Comparison of ENCODE assay signal across 20 mouse cellular contexts in the genomic region with DNA sequence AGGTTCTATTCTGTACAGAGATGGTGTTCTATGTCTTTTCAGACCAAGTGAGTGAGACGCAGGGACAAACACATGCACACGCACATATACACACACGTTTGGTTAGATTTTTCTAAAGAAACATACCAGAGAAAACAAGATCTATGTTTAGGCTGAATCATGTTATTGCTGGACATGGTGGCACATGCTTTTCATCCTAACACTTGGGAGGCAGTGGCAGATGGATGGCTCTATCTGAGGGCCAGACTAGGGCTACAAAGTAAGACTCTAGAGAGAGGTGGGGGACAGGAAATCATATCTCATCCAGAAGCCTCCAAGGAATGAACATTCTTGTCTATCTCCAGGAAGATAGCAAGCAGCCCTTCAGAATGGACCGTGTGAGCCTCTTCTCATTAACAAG. TPM values are rescaled to one million over a fixed set of nuclear protein-coding genes. Genes with fewer than 3 reads are reported as not detected.
"Had no signal": no experiment of that assay in that cellular context is flagged by ENCODE, and none has a peak within 500 bp of the region (broad histone marks: within the 10 kb centered on the region; RNA-seq: fewer than 3 reads in every experiment).

No protein-coding gene starts in this region.

- DNase-seq: retina, postnatal 1 day; right cerebral cortex, adult 18-20 months; right cerebral cortex, postnatal 14 days; right cerebral cortex, postnatal 25 days; right cerebral cortex, postnatal 4 days; spleen, adult 18-20 months; thymus, adult 18-20 months; thymus, adult 2 months; thymus, postnatal 14 days; thymus, postnatal 25 days; thymus, postnatal 36 days; thymus, postnatal 4 days had no signal

- H3K27ac ChIP-seq: neural tube, embryonic 13.5 days; stomach, embryonic 15.5 days; stomach, postnatal 0 days had no signal

- H3K9me3 ChIP-seq: stomach, embryonic 15.5 days had no signal

- H3K4me2 ChIP-seq: neural tube, embryonic 13.5 days; stomach, embryonic 15.5 days had no signal

- H3K4me3 ChIP-seq: neural tube, embryonic 13.5 days; stomach, embryonic 15.5 days had no signal

- H3K4me1 ChIP-seq: neural tube, embryonic 13.5 days; stomach, embryonic 15.5 days had no signal

- H3K9ac ChIP-seq: neural tube, embryonic 13.5 days; stomach, embryonic 15.5 days had no signal

- H3K36me3 ChIP-seq: neural tube, embryonic 13.5 days; stomach, embryonic 15.5 days had no signal

RNA-seq across cellular contexts. Expression of gene Hoxb13, which starts 13.1 kb away (rescaled TPM):
- polyA plus RNA-seq: neural tube, embryonic 13.5 days; neural tube, embryonic 14.5 days; spleen, adult 2 months; stomach, embryonic 14.5 days; stomach, embryonic 15.5 days; stomach, embryonic 16.5 days; stomach, postnatal 0 days had no signal

RNA-seq across cellular contexts. Expression of gene Ttll6, which starts 47.5 kb away (rescaled TPM):
- polyA plus RNA-seq: neural tube, embryonic 13.5 days; small intestine, adult 2 months; spleen, adult 2 months had no signal
